Mouse (Mus musculus): ENCODE results near the gene Sema5b. TPM values are rescaled to one million over a fixed set of nuclear protein-coding genes. Genes with fewer than 3 reads are reported as not detected.
A peak's percentile ranks its signal among the peaks of the same experiment; 100 is the strongest.

Sema5b gene
- polyA plus RNA-seq, 1 experiment from 2014 or later, result 40.8 TPM

DNA sequence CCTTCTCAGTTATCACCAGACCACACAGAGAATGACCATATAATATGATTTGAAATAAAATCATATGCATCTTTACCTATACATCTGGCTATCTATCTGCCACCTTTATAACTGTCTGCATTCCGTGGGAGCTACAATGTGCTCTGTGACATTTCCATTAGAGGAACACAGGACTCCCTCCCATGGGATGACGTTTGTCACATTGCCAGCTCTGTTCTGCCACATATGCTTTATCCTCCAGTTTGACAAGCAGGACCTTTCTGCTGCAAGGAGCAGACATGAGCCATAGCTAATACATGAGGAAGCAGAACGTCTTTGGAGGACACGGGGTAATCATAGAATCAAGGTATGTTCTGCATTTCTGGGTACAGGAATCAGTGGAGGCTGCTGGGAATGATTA lies 16.7 kb upstream of the Sema5b start:
- WGBS, result 85% methylated on average over 4 of the region's 4 CpGs
- H3K27ac ChIP-seq, result no peak overlapping the region
- H3K4me1 ChIP-seq, result peaks cover 12% of the 10 kb centered on the region

DNA sequence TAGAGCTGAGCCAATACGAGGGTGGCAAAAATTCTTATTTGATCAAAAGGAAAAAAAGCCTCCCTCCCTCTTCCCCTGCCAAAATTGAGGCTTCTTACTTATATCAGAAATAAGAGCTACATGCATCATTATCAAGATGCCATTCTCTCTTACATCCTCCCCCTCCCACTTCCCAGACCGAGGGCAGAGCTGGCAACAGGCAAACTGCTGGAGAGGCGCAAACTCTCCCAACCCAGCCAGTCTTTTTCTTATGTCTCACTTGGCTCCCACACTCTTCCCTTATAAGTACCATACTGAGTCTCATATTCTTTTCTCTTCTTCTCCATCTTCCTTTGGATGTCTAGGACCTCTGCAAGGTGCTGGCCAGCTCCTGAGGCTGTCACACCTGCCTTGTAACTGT lies 6.3 kb upstream of the Sema5b start:
- WGBS, result 74% methylated on average over 3 of the region's 3 CpGs
- H3K27ac ChIP-seq, result no peak overlapping the region
- peaks cover 7% of the 10 kb centered on the region for H3K27me3 ChIP-seq
- no peaks in the 10 kb centered on the region for H3K36me3 ChIP-seq (ENCODE audit: poor library complexity, severe bottlenecking)
- H3K4me1 ChIP-seq, result peaks cover 11% of the 10 kb centered on the region
- no peak overlapping the region for H3K4me2 ChIP-seq
- no peaks in the 10 kb centered on the region for H3K9me3 ChIP-seq (replicated peaks)
- no peak overlapping the region for H3K9ac ChIP-seq
- no peak for ATAC-seq
- no peak overlapping the region for H3K4me3 ChIP-seq

More for the DNA sequence above, 16.7 kb upstream of the Sema5b start:
- H3K27me3 ChIP-seq, result no peaks in the 10 kb centered on the region
- no peak overlapping the region for H3K9ac ChIP-seq
- H3K4me2 ChIP-seq, result no peak overlapping the region
- no peak for ATAC-seq
- no peak overlapping the region for H3K4me3 ChIP-seq
- no peaks in the 10 kb centered on the region for H3K9me3 ChIP-seq (replicated peaks)
- H3K36me3 ChIP-seq (ENCODE audit: poor library complexity, severe bottlenecking), result no peaks in the 10 kb centered on the region

DNA sequence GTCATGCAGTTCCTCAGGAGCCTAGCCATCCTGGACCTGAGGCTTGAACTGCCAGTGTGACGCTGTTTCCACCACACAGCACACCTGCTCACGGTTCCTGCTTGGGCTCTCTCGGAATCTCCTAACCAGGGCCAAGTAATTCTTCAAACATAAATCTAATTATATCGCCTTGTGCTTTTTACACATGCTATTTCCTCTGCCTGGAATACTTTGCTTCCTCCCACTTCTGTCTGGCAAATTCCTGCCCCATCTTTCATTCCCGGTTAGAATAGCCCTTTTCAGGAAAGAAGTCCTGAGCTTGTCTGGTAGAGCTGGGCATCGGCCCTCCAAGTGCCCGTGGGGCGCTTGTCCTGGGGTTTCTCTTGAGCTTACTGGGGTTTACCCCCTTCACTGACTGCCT lies 3.3 kb upstream of the Sema5b start:
- Histone ChIP-seq H3K9ac (no peak overlapping the region), H3K27me3 (peaks cover 7% of the 10 kb centered on the region), H3K4me3 (no peak overlapping the region), H3K4me2 (no peak overlapping the region), H3K9me3 (replicated peaks) (no peaks in the 10 kb centered on the region), H3K4me1 (peaks cover 25% of the 10 kb centered on the region), H3K36me3 (ENCODE audit: poor library complexity, severe bottlenecking) (no peaks in the 10 kb centered on the region), H3K27ac (no peak overlapping the region)
- WGBS, result 87% methylated on average over 8 of the region's 8 CpGs
- no peak for ATAC-seq

DNA sequence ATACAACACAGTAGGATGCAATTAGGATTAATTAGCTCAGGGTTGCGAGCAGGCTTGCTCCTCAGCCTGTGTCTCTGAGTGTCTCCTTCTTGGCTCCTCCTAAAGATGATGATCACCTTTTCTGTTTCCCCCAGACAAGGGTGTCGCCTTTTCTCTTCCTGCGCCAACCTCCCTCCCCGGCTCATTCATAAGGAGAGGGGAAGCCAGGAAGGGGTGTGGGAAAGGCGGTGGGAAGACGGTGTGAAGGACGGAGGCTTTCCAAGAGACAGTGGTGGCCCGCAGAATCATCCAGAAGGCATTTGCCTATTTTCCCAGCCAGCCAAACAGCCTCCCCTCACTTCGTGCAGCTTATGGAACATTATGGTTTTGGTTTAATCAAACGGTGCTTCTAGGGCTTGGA lies 1.9 kb upstream of the Sema5b start:
- no peak overlapping the region for H3K4me2 ChIP-seq
- H3K9ac ChIP-seq, result no peak overlapping the region
- H3K9me3 ChIP-seq (replicated peaks), result no peaks in the 10 kb centered on the region
- 39% methylated on average over 10 of the region's 10 CpGs for WGBS
- H3K4me1 ChIP-seq, result peaks cover 37% of the 10 kb centered on the region
- no peak for ATAC-seq
- no peak overlapping the region for H3K4me3 ChIP-seq
- H3K27me3 ChIP-seq, result peaks cover 7% of the 10 kb centered on the region
- no peak overlapping the region for H3K27ac ChIP-seq
- peaks cover 2% of the 10 kb centered on the region; the same call in 1 of the 2 replicates for H3K36me3 ChIP-seq (ENCODE audit: poor library complexity, severe bottlenecking)

DNA sequence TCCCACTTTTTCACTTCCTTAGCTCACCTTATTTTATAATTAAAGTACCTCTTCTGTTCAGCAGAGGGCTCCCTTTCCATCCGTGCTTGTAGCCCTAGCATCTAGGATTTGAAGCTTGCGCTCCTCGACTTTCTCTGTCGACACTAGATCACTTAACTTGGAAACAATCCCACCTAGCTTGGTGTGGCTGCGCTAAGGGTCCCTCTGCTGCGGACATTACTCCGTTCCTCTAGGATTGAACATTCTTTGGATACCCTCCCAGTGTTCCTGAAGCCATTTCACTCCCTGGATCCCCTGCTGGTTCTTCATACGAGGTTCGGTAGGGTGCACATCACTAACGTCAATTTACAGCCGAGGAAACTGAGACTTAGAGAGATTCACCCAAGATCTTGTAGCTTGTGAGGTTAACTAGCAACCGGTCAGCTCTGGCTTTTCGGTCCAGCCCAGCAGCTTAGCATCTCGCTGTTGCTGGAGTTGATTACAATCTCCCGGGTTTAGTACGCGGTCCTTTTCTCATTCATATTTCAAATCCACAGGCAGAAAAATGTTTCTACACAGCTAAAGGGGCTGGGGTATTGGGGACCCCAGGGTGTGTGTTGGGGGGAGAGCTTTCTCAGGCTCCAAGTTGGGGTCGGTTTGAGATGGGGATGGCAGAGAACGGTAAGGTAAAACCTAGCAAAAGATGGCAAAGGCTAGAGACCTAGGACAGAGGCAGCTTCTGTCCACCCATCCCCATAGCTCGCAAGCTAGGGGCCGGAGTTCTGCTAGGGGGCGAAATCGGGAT lies 420 bp upstream of the Sema5b start:
- Histone ChIP-seq H3K9me3 (replicated peaks) (no peaks in the 10 kb centered on the region), H3K4me2 (peak overlapping the region; percentile 81), H3K36me3 (ENCODE audit: poor library complexity, severe bottlenecking) (peaks cover 13% of the 10 kb centered on the region; the same call in 1 of the 2 replicates), H3K9ac (peak overlapping the region; percentile 97), H3K4me3 (peak overlapping the region; percentile 94), H3K27ac (peak overlapping the region; percentile 8; the same call in 1 of the 2 replicates), H3K27me3 (peaks cover 7% of the 10 kb centered on the region), H3K4me1 (peaks cover 38% of the 10 kb centered on the region)
- ATAC-seq, result peak; percentile 20; the same call in 1 of the 2 replicates
- WGBS, result under 1% methylated on average over 23 of the region's 23 CpGs

DNA sequence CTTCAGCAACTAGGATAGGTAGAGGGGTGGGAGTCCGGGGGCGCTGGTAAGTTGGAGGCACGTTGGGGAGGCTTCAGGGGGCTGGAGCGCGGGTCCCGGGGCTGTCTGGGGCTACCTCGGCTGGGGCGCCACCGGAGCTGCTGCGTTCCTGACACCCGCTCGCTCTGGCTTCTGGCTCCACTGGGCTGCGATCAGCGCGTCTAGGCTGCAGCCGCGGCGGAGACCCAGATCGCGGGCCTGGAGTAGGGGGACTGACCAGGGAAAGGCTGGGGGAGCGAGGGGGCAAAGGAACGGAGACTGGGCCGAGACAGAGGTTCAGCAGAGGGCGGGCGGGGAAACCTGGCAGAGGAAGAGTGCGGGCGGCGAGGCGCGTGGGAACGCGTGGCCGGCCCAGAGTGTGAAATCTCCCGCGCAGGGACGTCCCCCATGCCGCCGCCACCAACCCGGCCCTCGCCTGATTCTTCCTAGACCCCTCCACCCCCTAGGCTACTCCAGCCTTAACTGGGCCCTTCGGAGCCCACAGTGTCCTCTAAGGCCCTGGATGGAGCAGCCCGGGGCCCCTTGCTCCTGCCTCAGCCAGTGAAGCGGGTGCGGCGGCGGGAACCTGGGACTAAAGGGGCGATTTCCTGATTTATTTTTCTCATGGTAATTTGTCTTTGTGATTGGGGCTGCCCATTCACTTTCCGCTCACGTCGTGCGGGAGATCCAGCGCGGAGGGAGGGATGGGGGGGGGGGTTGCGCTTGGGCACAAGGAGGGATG lies 896 bp downstream of the Sema5b start:
- peak overlapping the region; percentile 89 for H3K27ac ChIP-seq
- peak; percentile 59 for ATAC-seq
- peaks cover 25% of the 10 kb centered on the region for H3K36me3 ChIP-seq (ENCODE audit: poor library complexity, severe bottlenecking)
- peak overlapping the region; percentile 81 for H3K4me2 ChIP-seq
- WGBS, result under 1% methylated on average over 40 of the region's 54 CpGs
- no peaks in the 10 kb centered on the region for H3K9me3 ChIP-seq (replicated peaks)
- H3K27me3 ChIP-seq, result peaks cover 7% of the 10 kb centered on the region
- peak overlapping the region; percentile 94 for H3K4me3 ChIP-seq
- peak overlapping the region; percentile 97 for H3K9ac ChIP-seq
- peaks cover 43% of the 10 kb centered on the region for H3K4me1 ChIP-seq

DNA sequence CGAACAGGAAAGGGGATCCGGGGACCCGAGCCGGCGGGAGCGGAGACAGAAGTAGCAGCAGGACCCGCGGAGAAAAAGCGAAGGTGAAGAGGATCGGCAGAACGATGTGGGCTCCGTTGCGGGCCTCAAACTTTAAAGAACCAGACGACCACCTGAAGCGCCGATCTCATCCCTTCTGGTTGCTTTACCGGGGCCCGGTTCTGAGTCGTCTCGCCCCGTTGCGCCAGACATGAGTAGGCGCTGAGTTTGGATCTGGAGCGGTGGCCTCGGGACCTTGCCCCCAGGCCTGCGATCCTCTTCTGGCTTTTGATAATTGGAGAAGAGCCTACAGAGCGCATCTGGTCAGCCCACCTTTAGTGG lies 1.5 kb downstream of the Sema5b start:
- Histone ChIP-seq H3K36me3 (ENCODE audit: poor library complexity, severe bottlenecking) (peaks cover 25% of the 10 kb centered on the region), H3K9ac (peak overlapping the region; percentile 97), H3K27ac (peak overlapping the region; percentile 89), H3K4me1 (peaks cover 48% of the 10 kb centered on the region), H3K9me3 (replicated peaks) (no peaks in the 10 kb centered on the region), H3K4me2 (peak overlapping the region; percentile 81), H3K4me3 (peak overlapping the region; percentile 94), H3K27me3 (peaks cover 2% of the 10 kb centered on the region; the same call in 1 of the 2 replicates)
- WGBS, result under 1% methylated on average over 27 of the region's 27 CpGs
- 0 out of 2 replicates have a peak, but pooled peaks have one; percentile 3 for ATAC-seq

DNA sequence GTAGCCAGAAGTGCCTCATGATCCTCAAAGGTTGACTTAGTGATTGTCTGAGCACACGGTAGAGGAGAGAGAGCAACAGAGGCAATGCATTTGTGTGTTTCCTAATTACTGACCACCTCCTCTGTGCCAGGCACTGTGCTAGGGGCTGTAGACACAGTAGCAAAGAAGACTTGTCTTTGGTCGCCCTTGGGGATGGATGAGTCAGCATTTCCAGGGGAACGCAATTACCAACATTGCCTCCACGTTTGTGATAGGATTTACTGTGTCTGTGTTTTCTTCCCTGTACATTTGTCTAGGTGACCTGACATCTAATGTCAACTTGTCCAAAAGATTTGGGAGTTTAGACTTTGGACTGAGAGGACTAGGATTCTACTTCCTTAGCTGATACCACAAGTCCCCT lies 4.8 kb downstream of the Sema5b start:
- 86% methylated on average over 4 of the region's 4 CpGs for WGBS
- H3K4me2 ChIP-seq, result no peak overlapping the region
- no peak for ATAC-seq
- H3K9ac ChIP-seq, result no peak overlapping the region
- no peak overlapping the region for H3K4me3 ChIP-seq
- H3K9me3 ChIP-seq (replicated peaks), result no peaks in the 10 kb centered on the region
- no peaks in the 10 kb centered on the region for H3K27me3 ChIP-seq
- peaks cover 33% of the 10 kb centered on the region for H3K36me3 ChIP-seq (ENCODE audit: poor library complexity, severe bottlenecking)
- H3K4me1 ChIP-seq, result peaks cover 42% of the 10 kb centered on the region
- no peak overlapping the region for H3K27ac ChIP-seq

DNA sequence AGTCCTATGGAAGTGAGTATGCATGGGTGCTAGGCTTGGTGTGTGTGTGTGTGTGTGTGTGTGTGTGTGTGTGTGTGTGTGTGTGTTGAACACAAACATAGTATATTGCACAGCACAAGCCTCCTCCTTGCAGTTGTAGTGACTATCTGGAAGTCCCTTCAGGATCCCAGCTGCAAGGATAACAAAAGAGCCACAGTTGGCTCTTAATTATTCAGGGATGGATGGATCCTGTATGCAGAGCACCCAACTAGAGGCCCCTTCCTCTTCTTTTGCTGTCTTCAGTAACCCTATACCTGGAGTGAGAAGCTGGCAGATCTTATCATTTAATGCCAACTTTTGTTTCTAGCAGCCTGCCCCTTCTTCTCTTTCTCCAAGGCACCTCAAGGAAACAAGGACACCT lies 7.0 kb downstream of the Sema5b start:
- H3K9ac ChIP-seq, result no peak overlapping the region
- H3K27me3 ChIP-seq, result no peaks in the 10 kb centered on the region
- H3K4me3 ChIP-seq, result no peak overlapping the region
- no peak overlapping the region; the same call in 1 of the 2 replicates for H3K27ac ChIP-seq
- peaks cover 49% of the 10 kb centered on the region for H3K4me1 ChIP-seq
- no peak overlapping the region for H3K4me2 ChIP-seq
- ATAC-seq, result no peak
- peaks cover 36% of the 10 kb centered on the region for H3K36me3 ChIP-seq (ENCODE audit: poor library complexity, severe bottlenecking)
- H3K9me3 ChIP-seq (replicated peaks), result no peaks in the 10 kb centered on the region

DNA sequence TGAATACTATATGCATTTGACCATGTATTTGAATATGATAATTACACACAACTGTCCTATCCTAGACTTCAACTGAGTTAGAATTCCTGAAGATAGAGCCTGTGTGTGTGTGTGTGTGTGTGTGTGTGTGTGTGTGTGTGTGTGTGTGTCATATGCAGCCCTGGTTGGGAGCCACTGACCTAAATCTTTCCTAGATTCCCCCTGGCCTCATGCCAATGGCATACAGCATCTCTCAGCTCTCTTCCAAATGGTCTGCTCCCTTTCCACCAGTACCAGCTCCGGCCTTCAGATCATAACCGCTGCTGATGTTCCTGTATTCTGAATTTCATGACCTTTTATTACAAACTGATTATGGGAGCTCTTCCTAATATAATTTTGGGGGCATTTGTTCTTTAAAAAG lies 8.4 kb downstream of the Sema5b start:
- Histone ChIP-seq H3K4me2 (no peak overlapping the region), H3K9ac (no peak overlapping the region), H3K9me3 (replicated peaks) (no peaks in the 10 kb centered on the region), H3K27me3 (no peaks in the 10 kb centered on the region), H3K4me1 (peaks cover 49% of the 10 kb centered on the region), H3K4me3 (no peak overlapping the region), H3K36me3 (ENCODE audit: poor library complexity, severe bottlenecking) (peaks cover 33% of the 10 kb centered on the region), H3K27ac (no peak overlapping the region)
- ATAC-seq, result no peak
- WGBS, result 85% methylated on average over 2 of the region's 2 CpGs

DNA sequence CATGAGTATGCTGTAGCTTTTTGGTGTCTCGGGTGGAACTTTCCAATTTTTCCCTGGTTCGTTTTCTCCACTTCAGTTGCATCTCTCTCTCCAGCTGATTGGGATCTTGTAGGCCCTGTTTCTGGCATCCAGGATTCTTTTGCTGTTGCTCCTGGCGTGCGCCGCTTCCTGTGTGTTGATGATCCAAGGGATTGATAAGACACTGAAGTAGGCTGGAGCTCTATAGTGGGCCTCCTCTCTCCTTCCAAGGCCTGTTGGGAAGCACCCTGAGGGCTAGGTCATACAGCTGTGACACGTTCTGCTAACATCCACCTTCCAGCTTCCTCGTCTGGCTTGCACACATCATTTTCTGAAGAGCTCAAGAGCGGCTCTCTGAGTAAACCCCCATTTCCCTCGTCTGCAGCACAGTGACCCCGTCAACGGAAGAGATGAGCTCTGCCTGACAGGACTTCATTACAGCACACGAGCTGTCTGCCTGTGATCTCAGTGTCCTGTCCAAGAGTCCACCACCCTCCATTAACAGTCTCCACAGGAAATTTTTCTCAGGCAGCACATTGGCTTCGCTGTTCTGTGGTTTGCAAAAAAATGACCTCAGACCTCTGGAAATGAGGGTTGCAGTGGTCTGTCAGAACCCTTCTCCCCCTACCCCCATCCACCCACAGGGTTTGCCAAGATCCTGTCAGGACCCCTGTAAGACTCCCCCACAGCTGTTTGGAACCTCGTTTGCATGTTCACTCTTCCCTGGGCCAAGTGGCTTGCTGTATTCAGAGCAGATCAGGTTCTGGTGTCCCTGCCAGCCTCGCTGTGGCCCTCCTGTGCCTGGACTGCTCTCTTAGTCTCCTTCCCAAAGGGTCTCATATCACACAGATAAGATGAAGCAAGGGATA lies 14.9 kb downstream of the Sema5b start:
- H3K27ac ChIP-seq, result peak overlapping the region; percentile 48
- H3K36me3 ChIP-seq (ENCODE audit: poor library complexity, severe bottlenecking), result 0 out of 2 replicates have a peak, but pooled peaks cover 2% of the 10 kb centered on the region
- H3K4me3 ChIP-seq, result no peak overlapping the region
- no peak overlapping the region for H3K4me2 ChIP-seq
- no peaks in the 10 kb centered on the region for H3K9me3 ChIP-seq (replicated peaks)
- 72% methylated on average over 15 of the region's 15 CpGs for WGBS
- ATAC-seq, result 0 out of 2 replicates have a peak, but pooled peaks have one; percentile 37
- peaks cover 57% of the 10 kb centered on the region for H3K4me1 ChIP-seq
- H3K9ac ChIP-seq, result 0 out of 2 replicates have a peak overlapping the region, but pooled peaks have one; percentile 0
- no peaks in the 10 kb centered on the region for H3K27me3 ChIP-seq

Data from forebrain, embryonic 13.5 days (tissue).